Mouse (Mus musculus): ENCODE measurements around the gene Purb.
"Not testable (repeated sequence)": the region's sequence is repeated elsewhere in the genome, so short reads cannot be mapped to it uniquely, and the experiment has no call there.

Purb gene

DNA sequence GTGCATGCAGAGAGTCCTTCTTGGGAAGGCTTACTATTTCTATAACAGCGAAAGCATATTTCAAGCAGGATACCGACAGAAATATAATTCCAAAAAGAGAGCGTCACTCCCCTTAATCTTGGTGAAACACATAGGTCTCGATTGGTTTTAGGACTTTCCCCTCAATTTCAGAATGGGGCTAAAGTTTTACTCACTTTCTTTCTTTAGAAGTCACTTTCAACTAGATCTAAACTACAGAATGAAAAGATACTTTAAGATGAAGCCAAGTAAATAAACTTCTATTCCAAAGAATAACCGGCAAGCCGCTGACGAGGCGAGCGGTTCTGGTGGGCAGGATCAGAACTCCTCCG, 32.0 kb downstream of the Purb start:
- no peak for DNase-seq

- DNase-seq, result no peak
Measured at GRCm38 (mm10) chr11:6443102-6443501, 32.6 kb downstream of the Purb start.

DNA sequence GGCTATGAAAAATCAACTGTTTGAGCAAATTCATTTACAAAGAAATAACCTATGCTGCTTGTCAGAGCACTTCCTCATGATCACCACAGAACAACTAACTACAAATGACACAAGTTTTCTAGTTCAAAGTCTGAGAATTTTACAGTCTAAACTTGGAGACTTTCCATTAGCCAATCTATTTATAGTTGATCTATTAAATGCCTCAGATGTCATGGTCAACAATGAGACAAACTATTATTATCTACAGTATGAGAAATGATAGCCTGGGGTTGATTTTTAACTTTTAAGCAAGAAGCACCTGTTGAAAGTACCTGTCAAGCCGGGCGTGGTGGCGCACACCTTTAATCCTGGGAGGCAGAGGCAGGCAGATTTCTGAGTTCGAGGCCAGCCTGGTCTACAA, 33.2 kb downstream of the Purb start:
- DNase-seq, result no peak

DNA sequence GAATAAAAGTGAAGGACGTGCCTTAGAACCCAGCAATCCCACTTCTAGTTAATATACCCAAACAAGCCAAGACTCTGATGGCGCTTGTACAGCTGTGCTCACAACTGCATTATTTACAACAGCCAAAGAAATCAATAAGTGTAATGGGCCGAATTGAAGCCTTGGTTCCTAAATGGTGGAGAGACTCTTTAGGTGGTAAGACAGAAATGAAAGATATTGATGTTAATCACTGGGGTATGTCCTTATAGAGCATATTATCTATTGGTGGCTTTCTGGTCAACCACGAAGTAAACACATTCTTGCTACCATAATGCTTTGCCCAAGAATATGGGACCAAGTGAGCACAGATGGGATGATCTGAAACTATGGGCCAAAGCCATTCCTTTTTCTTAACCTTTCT, 35.5 kb downstream of the Purb start:
- DNase-seq, result no peak

- DNase-seq, result no peak
Measured at GRCm38 (mm10) chr11:6437667-6438066, 38.0 kb downstream of the Purb start.

DNA sequence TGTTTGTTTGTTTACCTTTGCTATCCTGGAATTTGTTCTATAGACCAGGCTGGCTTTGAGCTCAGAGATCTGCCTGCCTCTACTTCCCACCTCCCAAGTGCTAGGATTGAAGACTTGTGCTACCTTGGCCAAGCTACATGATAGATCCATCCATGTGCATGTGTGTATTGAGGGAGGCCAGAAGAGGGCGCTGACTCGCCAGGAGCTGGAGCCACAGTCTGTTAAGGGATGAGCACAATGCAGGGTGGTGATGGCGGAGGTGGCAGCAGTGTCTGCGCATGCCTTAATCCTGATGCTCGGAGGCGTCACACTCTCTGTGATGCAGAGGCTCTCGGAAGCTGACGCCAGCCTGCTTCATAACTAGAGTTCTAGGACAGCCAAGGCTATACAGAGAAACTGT, 39.3 kb downstream of the Purb start:
- peak; percentile 55 to 66 for DNase-seq

DNA sequence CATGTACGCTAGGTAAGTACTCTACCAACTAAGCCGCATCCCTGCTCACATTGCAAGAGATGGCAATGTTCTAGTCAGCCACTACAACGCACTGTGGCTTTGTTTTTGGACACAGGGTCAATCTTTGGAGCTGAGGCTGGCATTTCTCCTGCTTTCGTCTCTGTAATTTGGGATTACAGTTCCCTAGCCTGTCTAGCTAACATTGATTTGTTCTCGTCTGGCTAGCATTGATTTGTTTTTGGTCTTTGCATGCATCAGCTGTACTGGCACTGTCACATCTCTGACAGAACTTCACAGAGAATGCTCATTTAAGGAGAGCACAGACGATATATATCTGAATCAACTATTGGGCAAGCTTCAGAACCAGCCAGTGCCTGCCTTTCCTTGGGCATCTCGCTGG, 45.5 kb downstream of the Purb start:
- DNase-seq, result no peak

DNA sequence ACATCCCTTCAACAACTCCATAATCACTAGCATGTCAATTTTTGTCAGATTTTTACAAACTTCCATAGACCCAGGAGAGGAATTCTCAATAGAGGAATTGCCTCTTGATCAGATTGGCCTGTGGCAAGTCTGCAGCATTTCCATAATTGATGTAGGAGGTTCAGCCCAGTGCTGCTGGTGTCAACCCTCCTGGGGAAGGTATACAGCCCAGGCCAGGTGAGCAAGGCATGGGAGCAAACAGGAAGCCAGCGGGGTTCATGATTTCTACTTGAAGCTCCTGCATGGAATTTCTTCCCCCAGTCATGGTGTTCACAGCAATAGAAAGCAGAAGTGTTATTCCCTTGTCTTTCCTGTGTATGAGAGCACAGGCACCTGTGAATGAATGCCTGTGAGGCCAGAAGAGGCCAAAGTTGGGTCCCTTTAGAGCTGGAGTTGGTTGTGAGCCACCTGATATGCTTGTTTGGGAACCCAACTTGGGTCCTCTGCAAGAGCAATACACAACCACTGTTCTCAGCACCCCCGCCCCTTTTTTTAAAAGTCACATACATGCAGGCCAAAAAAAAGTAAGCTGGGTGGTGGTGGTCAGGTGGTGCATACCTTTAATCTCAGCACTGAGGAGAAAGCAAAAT, 54.9 kb downstream of the Purb start:
- DNase-seq, result no peak

DNA sequence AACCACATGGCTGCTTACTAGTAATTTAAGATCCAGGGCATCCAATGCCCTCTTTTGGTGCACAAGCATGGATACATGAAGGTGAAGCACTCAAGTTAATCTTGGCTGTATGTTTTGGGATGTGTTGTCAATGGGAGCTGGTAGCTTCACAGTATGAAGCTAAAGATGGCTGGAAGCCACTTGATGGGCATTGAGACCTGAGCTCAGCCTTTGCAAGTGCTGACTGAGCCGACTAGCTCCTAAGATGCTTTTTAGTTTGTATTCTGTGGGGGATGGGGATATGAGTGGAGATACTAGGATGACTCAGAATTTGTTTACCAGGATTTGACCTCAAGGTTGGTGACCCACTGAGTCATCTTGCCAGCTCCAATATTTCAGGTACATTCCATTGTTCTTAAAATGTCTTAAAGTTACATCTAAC, 55.4 kb downstream of the Purb start:
- no peak for DNase-seq

GRCm38 (mm10) chr11:6419156-6419555, 56.6 kb downstream of the Purb start:
- DNase-seq, result not testable (repeated sequence)

DNA sequence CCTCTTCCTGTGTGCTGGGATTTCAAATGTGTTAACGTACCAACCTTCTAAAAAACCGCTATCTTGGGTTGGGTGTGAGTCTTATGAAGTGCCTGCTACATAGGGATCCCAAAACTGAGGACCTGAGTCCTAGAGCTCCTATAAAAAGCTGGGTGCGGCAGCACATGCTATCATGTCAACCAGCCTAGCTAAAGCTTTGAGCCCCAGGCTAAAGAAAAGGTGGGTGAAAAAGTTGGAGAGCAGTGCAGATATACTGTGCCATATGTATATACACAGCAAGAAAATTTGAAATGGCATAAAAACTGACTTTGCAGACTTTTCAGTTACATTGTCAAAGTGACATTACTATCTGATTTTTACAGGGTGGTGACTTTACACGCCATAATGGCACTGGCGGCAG, 57.0 kb downstream of the Purb start:
- no peak for DNase-seq
